Mouse (Mus musculus): ENCODE measurements around the gene Lrrfip1. TPM values are rescaled to one million over a fixed set of nuclear protein-coding genes. Genes with fewer than 3 reads are reported as not detected.

Lrrfip1 gene
- polyA plus RNA-seq, 2 experiments, result 9.4 to 12.5 TPM

GRCm38 (mm10) chr1:91128849-91129248 is 130.3 kb downstream of the Lrrfip1 start:
- no peaks in the 10 kb centered on the region for H3K9me3 ChIP-seq (ENCODE audit: control insufficient read depth, low read length)
- DNase-seq (ENCODE audit: low read depth in 3 of 3, low spot score in 3 of 3) (no peak), ATAC-seq (ENCODE audit: insufficient read depth) (no peak)
- no peaks in the 10 kb centered on the region for H3K27me3 ChIP-seq (ENCODE audit: control insufficient read depth, insufficient read depth, low read length)
- H3K9ac ChIP-seq (replicated peaks), result no peak overlapping the region
- no peak overlapping the region for H3K4me2 ChIP-seq (ENCODE audit: low read depth)
- no peak overlapping the region for H3K4me3 ChIP-seq (ENCODE audit: insufficient read depth in 1 of 2, low read depth in 2 of 2, low read length in 2 of 2)
- no peak for TF ChIP-seq EP300 (IDR thresholded peaks at IDR 0.05; ENCODE audit: low read depth)
- peak; percentile 40; the same call in 1 of the 2 replicates for TF ChIP-seq CTCF (IDR thresholded peaks at IDR 0.05; ENCODE audit: low read depth)
- H3K27ac ChIP-seq, result no peak overlapping the region
- WGBS (ENCODE audit: insufficient replicate concordance), result 71% methylated on average over 4 of the region's 4 CpGs
- H3K4me1 ChIP-seq (replicated peaks; ENCODE audit: control insufficient read depth in 2 of 2, insufficient read depth in 2 of 2, low read length in 1 of 2), result no peaks in the 10 kb centered on the region
- no peaks in the 10 kb centered on the region for H3K36me3 ChIP-seq (replicated peaks; ENCODE audit: control insufficient read depth, insufficient read depth, low read depth)

GRCm38 (mm10) chr1:91137036-91137435 is 138.5 kb downstream of the Lrrfip1 start:
- H3K27ac ChIP-seq, result no peak overlapping the region
- H3K4me2 ChIP-seq (ENCODE audit: low read depth), result no peak overlapping the region
- DNase-seq (ENCODE audit: low read depth in 3 of 3, low spot score in 3 of 3) (no peak), ATAC-seq (ENCODE audit: insufficient read depth) (no peak)
- no peak for TF ChIP-seq CTCF (IDR thresholded peaks at IDR 0.05; ENCODE audit: low read depth)
- TF ChIP-seq EP300 (IDR thresholded peaks at IDR 0.05; ENCODE audit: low read depth), result no peak
- H3K36me3 ChIP-seq (replicated peaks; ENCODE audit: control insufficient read depth, insufficient read depth, low read depth), result no peaks in the 10 kb centered on the region
- no peaks in the 10 kb centered on the region for H3K4me1 ChIP-seq (replicated peaks; ENCODE audit: control insufficient read depth in 2 of 2, insufficient read depth in 2 of 2, low read length in 1 of 2)
- no peaks in the 10 kb centered on the region for H3K27me3 ChIP-seq (ENCODE audit: control insufficient read depth, insufficient read depth, low read length)
- WGBS (ENCODE audit: insufficient replicate concordance), result 45% methylated on average over 2 of the region's 2 CpGs
- no peak overlapping the region for H3K9ac ChIP-seq (replicated peaks)
- H3K4me3 ChIP-seq (ENCODE audit: insufficient read depth in 1 of 2, low read depth in 2 of 2, low read length in 2 of 2), result no peak overlapping the region
- no peaks in the 10 kb centered on the region for H3K9me3 ChIP-seq (ENCODE audit: control insufficient read depth, low read length)

GRCm38 (mm10) chr1:91144813-91145212 is 146.3 kb downstream of the Lrrfip1 start, which contains the start of gene Rbm44:
Rbm44 (plus strand) TSS chr1:91145089.
- peak; percentile 72; the same call in 1 of the 2 replicates for ATAC-seq (ENCODE audit: insufficient read depth)
- no peak within 1 kb of the TSS for H3K27ac ChIP-seq
- H3K27me3 ChIP-seq (ENCODE audit: control insufficient read depth, insufficient read depth, low read length), result no peaks in the 10 kb centered on the region
- TF ChIP-seq CTCF (IDR thresholded peaks at IDR 0.05; ENCODE audit: low read depth) (no peak), EP300 (IDR thresholded peaks at IDR 0.05; ENCODE audit: low read depth) (no peak)
- no peaks in the 10 kb centered on the region for H3K36me3 ChIP-seq (replicated peaks; ENCODE audit: control insufficient read depth, insufficient read depth, low read depth)
- 61% methylated on average over 20 of the region's 20 CpGs for WGBS (ENCODE audit: insufficient replicate concordance)
- peak within 1 kb of the TSS; percentile 8 to 28; a peak in 3 of 4 replicates for H3K4me3 ChIP-seq (ENCODE audit: insufficient read depth in 1 of 2, low read depth in 2 of 2, low read length in 2 of 2)
- no peak within 1 kb of the TSS; the same call in 1 of the 2 replicates for H3K4me2 ChIP-seq (ENCODE audit: low read depth)
- no peak within 1 kb of the TSS for H3K9ac ChIP-seq (replicated peaks)
- H3K4me1 ChIP-seq (replicated peaks; ENCODE audit: control insufficient read depth in 2 of 2, insufficient read depth in 2 of 2, low read length in 1 of 2), result no peaks in the 10 kb centered on the region
- peak in 1 of 3 experiments; percentile 29 for DNase-seq (ENCODE audit: low read depth in 3 of 3, low spot score in 3 of 3)
- no peaks in the 10 kb centered on the region for H3K9me3 ChIP-seq (ENCODE audit: control insufficient read depth, low read length)

GRCm38 (mm10) chr1:91151509-91151908 is 153.0 kb downstream of the Lrrfip1 start:
- H3K27me3 ChIP-seq (ENCODE audit: control insufficient read depth, insufficient read depth, low read length), result no peaks in the 10 kb centered on the region
- H3K4me3 ChIP-seq (ENCODE audit: insufficient read depth in 1 of 2, low read depth in 2 of 2, low read length in 2 of 2), result no peak overlapping the region
- DNase-seq (ENCODE audit: low read depth in 3 of 3, low spot score in 3 of 3) (no peak), ATAC-seq (ENCODE audit: insufficient read depth) (no peak)
- H3K4me1 ChIP-seq (replicated peaks; ENCODE audit: control insufficient read depth in 2 of 2, insufficient read depth in 2 of 2, low read length in 1 of 2), result no peaks in the 10 kb centered on the region
- H3K9me3 ChIP-seq (ENCODE audit: control insufficient read depth, low read length), result no peaks in the 10 kb centered on the region
- 26% methylated on average over 2 of the region's 2 CpGs for WGBS (ENCODE audit: insufficient replicate concordance)
- no peak overlapping the region for H3K9ac ChIP-seq (replicated peaks)
- no peak overlapping the region for H3K4me2 ChIP-seq (ENCODE audit: low read depth)
- no peak overlapping the region for H3K27ac ChIP-seq
- TF ChIP-seq CTCF (IDR thresholded peaks at IDR 0.05; ENCODE audit: low read depth) (no peak), EP300 (IDR thresholded peaks at IDR 0.05; ENCODE audit: low read depth) (no peak)
- H3K36me3 ChIP-seq (replicated peaks; ENCODE audit: control insufficient read depth, insufficient read depth, low read depth), result no peaks in the 10 kb centered on the region

GRCm38 (mm10) chr1:91166798-91167197 is 168.3 kb downstream of the Lrrfip1 start:
- ATAC-seq (ENCODE audit: insufficient read depth), result no peak
- no peak overlapping the region for H3K9ac ChIP-seq (replicated peaks)
- TF ChIP-seq CTCF (IDR thresholded peaks at IDR 0.05; ENCODE audit: low read depth), result no peak
- TF ChIP-seq EP300 (IDR thresholded peaks at IDR 0.05; ENCODE audit: low read depth), result no peak
- H3K4me3 ChIP-seq (ENCODE audit: insufficient read depth in 1 of 2, low read depth in 2 of 2, low read length in 2 of 2), result no peak overlapping the region
- H3K9me3 ChIP-seq (ENCODE audit: control insufficient read depth, low read length), result no peaks in the 10 kb centered on the region
- no peak overlapping the region for H3K4me2 ChIP-seq (ENCODE audit: low read depth)
- H3K4me1 ChIP-seq (replicated peaks; ENCODE audit: control insufficient read depth in 2 of 2, insufficient read depth in 2 of 2, low read length in 1 of 2), result no peaks in the 10 kb centered on the region
- H3K27ac ChIP-seq, result no peak overlapping the region
- H3K27me3 ChIP-seq (ENCODE audit: control insufficient read depth, insufficient read depth, low read length), result no peaks in the 10 kb centered on the region
- DNase-seq (ENCODE audit: low read depth in 3 of 3, low spot score in 3 of 3), result no peak
- no peaks in the 10 kb centered on the region for H3K36me3 ChIP-seq (replicated peaks; ENCODE audit: control insufficient read depth, insufficient read depth, low read depth)
- 56% methylated on average over 6 of the region's 6 CpGs for WGBS (ENCODE audit: insufficient replicate concordance)

Data from liver, embryonic 14.5 days (tissue).